Mouse (Mus musculus) 416B (cell line): Measurements from ENCODE around the gene Tmem184a.

Experiments used
- DNase-seq: peaks from one replicate; pipeline ENCODE4 v3.0.0; 2011; ENCODE audit warnings: low read depth

The Tmem184a gene

GRCm38 (mm10) chr5:139819538-139820181 lies at the start of gene Tmem184a:
Gene Tmem184a, minus strand, starts transcription at chr5:139819917.
- DNase-seq, result no peak

DNA sequence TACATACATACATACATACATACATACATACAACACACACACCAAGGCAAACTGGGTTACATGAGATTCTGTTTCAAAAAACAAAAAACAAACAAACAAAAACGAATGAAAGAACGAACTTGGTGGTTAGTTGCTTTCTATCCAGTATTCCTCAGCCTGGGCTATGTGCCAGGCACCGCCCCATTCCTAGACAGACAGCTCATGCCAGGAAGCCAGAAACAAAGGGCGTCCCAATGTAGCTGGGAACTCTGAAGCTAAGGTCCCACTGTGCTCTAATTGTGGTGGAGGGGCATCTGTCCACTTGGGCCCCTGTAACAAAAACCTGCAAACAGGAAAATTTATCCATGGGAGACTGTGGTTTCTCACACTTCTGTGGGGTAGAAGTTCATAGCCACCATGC lies 43.0 kb upstream of the Tmem184a start:
- DNase-seq, result no peak

DNA sequence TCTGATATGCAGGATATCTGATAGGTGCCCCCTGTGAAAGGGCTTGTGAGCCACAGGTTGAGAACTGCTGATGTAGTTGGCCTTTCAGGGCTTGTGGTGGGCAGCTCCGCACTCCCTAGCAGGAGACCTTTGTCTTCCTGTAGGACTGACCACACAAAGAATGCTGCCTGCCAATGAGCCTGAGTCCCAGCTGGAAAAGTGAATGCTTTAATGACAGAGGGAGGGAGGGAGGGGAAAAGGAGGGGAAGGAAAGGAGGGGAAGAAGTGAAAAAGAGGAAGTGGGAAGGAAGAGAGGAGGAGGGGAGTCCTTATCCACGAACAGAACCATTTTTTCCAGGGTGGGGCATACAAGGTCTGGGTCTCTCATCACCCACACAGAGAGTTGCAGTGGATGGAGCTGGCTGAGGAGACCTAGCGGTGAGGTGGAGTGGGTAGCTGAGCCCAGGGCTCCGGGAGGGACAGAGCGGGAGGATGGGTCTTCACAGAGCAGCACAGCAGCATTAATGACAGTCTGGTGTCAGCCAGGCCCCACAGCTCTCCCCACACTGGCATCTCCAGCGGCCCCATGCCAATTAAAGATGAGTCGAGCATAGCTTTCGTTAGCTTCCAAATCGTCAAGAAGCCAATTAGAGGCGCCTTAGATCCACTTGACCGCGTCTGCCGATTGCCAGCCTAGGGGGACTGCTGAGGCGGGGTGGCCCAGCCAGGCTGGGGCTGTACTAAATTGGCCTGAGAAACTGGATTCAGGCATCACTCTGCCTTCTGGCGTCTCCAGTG lies 40.8 kb upstream of the Tmem184a start:
- no peak for DNase-seq

GRCm38 (mm10) chr5:139849626-139850320 lies 30.1 kb upstream of the Tmem184a start:
- DNase-seq, result no peak

GRCm38 (mm10) chr5:139839142-139839541 lies 19.4 kb upstream of the Tmem184a start:
- DNase-seq, result no peak

DNA sequence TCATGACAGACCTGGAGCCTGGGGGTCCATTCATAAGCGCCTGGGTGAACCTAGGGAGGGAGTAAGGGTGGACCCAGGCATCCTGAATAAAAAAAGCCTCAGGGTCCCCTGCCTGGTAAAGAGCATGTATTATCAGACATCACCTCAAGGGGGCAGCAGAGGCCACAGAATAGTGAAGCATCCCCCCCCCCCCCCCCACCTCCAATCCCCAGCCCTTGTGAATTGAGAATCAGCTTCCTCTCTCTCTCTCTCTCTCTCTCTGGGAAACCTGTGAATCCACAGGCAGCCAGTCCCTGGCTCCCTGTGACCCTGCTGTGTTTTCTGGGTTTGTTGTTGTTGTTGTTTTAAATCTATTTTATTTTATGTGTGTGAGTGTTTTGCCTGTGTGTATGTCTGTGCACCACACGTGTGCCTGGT lies 18.8 kb upstream of the Tmem184a start:
- DNase-seq, result peak; percentile 67

DNA sequence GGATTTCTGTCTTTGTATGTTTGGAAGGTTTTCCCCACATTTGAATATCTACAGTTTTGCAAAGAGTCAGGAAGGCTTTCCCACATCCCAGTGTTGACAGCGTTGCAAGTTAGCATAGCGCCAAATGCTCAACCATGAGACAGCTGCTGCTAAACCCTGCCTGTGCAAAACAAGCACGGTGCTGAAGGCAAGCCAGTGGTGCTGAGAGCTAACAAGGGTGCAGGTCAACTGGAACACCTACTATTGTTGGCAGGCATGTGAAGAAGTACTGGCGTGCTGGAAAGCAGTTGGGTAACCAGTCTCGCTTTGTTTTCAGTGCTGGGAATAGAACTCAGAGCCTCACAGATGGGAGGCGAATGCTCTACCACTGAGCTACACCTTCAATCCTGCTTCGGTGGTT lies 16.0 kb upstream of the Tmem184a start:
- DNase-seq, result no peak

DNA sequence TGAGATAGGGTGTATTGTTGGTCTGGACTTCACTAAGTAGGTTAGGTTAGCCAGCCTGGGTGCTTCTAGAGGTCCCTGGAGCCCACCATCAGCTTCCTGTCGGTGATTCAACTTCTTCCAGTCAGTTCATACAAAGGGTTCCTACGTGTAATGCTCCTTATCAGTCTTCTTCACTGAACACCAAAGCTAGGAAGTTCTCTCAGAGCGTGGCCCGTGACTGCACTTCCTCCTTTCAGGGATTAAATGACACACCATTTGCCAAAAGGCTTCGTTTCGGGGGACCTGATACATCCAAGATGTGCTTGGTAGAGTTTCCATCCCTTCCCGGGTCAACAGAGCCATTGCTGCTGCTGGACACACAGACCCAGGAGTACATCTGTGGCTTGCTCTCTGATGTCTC lies 12.4 kb upstream of the Tmem184a start:
- peak; percentile 64 for DNase-seq

DNA sequence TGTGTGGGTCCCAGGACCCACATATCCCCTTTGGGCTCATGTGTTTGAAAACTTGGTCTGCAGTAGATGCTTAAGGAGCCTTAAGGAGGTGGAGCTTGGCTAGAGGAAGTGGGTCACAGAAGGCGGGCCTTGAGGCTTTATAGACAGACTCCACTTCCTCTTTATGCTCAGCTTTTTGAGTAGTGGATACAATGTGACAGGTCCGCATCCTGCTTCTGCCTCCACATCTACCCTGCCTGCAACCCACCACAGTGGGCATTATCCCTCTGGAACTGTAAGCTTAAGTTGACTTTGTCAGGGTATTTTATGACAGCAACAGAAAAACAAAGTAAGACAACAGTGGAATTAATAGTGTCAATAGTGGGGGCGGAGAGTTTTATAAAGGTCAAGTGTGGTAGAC lies 11.0 kb upstream of the Tmem184a start:
- DNase-seq, result peak; percentile 91

GRCm38 (mm10) chr5:139829384-139829783 lies 9.7 kb upstream of the Tmem184a start:
- DNase-seq, result no peak

DNA sequence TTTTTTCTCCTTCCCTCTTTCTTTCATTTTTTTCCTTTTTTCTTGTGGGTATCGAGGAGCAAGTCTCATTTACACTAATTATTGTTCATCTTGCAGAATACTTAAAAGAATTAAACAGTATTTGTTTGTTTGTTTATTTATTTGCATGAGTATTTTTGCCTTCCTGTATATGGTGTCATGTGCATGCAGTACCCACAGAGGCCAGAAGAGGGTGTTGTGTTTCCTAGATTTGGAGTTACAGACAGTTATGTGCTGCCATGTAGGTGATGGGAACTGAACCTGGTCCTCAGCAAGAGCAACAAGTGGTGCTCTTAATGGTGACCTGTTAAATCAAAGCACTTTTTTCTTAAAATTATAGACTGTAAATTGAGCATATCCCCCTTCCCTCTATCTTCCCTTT lies 7.9 kb upstream of the Tmem184a start:
- peak; percentile 48 for DNase-seq

- DNase-seq, result peak; percentile 91
These were observed 6.8 kb upstream of the Tmem184a start, which contains the start of the genes Gm26938 and Psmg3 for GRCm38 (mm10) chr5:139826357-139827055. Gene Gm26938, minus strand, starts transcription at chr5:139826407. Gene Psmg3, minus strand, starts transcription at chr5:139826885.

- no peak for DNase-seq
These were observed 6.2 kb upstream of the Tmem184a start for GRCm38 (mm10) chr5:139825947-139826346.

- no peak for DNase-seq
These were observed 4.8 kb upstream of the Tmem184a start for GRCm38 (mm10) chr5:139824531-139824930.

DNA sequence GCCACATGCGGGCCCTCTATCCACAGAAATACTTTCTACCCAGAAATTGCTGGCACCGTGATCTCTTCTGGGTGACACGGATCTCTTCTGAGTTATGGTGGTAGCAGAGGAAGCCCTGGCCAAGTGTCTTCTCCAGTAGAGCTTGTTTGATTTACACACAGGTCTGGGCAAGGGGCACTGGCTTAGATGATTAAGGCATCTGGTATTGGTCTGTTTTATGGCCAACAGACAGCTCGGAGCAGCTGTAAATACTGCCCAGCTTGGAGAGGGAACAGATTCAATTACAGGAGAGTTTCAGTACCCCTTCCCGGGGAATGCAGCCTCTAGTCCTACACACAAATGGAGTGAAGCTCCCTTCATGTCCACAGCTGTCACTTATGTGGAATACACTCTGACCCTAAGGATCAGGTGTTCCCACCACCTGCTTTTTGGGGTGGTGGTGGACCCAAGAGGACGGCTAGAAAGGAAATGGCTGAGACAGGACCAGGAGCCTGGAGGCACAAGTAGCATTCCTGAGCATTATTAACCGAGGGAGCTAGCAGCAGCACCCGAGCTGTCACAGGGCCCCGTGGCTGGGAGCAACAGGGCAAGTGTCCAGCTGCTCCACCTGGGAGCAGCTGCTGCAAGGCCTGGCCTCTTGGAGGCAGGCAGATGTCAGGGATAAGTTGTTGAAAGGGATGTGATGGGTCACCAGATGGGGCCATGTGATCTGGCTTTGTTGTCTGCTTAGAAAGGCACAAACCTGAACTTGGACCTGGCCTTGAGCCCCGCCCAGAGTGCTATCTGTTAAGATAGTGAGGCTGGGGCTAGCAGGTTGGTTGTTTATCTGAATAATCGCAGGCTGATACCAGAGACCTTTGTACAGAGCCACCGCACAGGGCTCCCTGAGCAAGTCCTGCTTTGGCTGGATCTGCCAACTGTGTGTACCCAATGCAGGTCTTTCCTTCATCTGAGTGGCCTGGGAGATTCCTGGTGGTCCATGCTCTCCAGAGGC lies 2.0 kb upstream of the Tmem184a start:
- no peak for DNase-seq

- DNase-seq, result peak; percentile 68
These were observed 916 bp downstream of the Tmem184a start for GRCm38 (mm10) chr5:139818801-139819200.

DNA sequence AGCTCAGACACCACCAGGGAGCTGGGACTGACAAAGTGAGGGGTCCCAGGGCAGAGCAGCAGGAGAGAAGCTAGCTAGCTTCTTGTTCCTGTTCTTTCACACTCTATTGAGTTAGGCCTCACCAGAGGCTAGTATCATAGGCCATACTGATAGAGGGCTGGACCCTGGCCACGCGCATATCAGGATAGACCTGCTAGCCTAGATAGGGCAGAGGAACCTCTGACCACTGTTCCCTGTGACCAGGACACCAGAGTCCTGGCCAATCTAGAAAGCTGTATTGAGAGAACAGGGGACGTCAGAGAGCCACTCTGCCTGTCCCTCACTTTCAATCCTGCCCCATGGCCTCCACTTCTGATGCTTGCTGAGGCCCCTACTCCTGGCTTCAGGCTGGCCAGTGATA lies 1.7 kb downstream of the Tmem184a start:
- no peak for DNase-seq

DNA sequence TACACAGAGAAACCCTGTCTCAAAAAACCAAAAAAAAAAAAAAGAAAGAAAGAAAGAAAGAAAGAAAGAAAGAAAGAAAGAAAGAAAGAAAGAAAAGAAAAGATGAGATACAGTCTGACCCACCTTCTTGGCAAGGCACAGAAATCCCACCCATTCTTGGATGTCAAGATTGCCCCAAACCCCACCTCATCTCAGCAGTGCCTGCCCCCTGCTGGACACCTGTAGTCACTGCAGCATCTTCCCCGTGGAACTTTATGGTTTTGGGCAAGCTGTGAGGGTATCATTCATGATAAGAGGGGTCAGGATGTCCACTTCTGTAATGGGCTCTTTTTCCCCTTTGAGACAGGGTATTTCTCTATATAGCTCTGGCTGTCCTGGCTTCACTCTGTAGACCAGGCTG lies 2.4 kb downstream of the Tmem184a start:
- DNase-seq, result peak; percentile 38

- no peak for DNase-seq
These were observed 3.3 kb downstream of the Tmem184a start for GRCm38 (mm10) chr5:139816445-139816844.

- no peak for DNase-seq
These were observed 3.8 kb downstream of the Tmem184a start for GRCm38 (mm10) chr5:139815964-139816363.

DNA sequence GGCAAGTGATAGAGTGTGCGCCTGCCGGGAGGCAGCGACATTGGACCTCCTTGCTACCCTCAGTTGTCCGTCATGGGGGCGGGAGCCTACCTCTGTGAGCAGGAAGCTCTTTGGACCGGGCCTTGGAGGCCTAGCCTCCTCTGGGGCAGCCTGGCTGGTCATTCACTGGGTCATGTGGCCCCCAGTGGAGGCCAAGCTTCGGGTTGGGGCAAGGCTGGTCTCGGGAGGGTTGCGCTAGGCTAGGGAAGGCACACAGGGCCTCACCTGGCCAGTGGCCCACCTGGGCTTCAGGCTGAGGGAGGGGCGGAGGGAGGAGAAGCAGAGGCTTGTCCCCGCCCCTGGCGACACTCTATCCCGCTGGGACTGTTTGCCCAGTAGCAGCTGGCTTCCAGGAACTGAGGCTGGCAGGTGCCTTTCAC lies 5.7 kb downstream of the Tmem184a start:
- DNase-seq, result no peak
